Mouse (Mus musculus): Measurements from ENCODE around the gene Zmiz2. TPM values are rescaled to one million over a fixed set of nuclear protein-coding genes. Genes with fewer than 3 reads are reported as not detected.
A peak's percentile ranks its signal among the peaks of the same experiment; 100 is the strongest.
"Not testable (repeated sequence)": the region's sequence is repeated elsewhere in the genome, so short reads cannot be mapped to it uniquely, and the experiment has no call there.

Zmiz2 gene
- total RNA-seq, 2 experiments from 2014 or later = 7.9 to 37.8 TPM

DNA sequence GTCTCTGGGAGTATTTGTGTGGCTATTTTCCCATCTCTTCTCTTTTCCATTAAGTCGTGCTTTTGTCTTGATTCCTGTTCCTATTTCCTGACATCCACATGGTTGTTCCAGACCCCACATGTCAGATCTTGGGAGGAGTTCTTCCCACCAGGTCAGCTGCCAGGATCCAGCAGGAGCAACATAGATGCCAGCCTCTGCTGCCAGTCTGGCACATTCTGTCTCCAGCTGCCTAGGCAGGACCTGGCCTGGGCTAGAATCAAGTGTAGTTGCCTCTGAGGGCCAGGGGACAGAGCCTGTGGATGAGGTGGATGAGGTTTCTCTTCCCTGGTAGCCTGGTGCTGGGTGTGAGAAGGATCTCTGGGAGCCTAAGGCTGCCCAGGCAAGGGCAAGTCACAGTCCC lies 5.0 kb downstream of the Zmiz2 start:
- ATAC-seq (ENCODE audit: poor library complexity, severe bottlenecking) = no peak

DNA sequence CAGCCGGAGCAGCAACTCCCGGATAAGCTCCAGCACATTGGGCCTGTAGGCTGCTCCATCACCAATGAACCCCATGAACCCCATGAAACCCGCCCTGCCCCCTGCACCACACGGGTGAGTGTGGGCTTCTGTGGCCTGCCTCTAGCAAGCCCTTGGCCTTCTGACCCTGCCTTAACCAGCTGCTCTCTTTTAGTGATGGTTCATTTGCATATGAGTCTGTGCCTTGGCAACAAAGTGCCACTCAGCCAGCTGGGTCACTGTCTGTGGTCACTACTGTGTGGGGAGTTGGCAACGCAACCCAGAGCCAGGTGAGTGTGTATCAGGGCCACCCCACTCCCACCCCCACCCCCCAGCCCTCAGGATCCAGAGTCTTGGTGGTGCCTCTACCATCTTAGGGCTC lies 6.7 kb downstream of the Zmiz2 start:
- no peak for ATAC-seq (ENCODE audit: poor library complexity, severe bottlenecking)

DNA sequence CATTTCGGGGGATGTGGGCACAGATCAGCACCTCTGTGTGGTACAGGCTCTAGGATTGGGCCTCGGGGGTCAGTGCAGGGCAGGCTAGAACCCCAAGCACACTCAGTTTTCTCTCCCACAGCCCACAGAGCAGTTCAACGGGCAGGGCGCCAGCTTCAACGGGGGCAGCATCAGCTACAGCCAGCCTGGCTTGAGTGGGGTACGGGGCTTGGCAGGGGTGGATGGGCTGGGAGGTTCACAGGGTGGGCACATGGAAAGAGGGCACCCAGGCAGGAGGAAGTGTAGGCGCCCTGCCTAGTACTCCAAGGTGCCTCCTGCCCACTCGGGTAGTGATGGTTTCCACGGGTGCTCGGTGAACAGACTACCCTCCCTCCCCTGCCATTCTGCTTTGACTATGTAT lies 9.3 kb downstream of the Zmiz2 start:
- no peak for ATAC-seq (ENCODE audit: poor library complexity, severe bottlenecking)

DNA sequence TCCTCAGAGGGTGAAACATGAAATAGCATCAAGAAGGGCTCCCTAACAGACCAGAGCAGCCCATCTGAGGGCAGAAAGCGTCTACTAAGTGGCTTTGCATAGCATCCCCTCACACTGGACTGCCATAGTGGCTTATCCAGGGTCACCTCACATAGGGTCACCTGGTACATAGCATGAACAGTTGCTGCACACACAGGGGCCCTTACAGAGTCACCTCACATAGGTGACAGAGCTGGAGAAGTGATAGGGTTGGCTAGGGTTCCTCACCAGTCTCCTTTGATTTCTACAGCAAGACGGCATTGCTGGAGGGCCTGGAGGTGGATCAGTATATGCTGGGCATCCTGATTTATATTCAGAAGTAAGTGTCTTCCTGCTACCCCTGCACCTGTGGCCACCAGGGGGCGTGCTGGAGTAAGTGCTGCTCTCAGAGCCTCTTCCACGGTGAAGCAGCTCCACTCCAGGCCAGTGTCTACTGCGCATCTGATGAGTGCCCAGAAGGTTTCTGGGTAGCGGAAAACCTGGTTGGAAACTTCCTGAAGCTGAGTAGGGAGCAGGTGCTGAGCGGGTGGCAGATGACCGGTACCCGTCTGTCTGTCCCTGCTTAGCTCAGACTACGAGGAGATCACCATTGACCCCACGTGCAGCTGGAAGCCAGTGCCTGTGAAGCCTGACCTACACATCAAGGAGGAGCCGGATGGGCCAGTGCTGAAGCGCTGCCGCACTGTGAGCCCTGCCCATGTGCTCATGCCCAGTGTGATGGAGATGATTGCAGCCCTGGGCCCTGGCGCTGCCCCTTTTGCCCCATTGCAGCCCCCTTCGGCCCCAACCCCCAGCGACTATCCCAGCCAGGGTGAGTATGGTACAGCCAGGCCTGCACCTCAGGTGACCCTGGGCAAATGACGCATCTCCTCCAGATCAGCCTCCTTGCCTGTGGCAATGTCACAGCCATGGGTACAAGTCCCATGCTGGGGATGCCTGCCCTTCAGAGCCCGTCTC lies 13.9 kb downstream of the Zmiz2 start:
- peak; percentile 78 for ATAC-seq (ENCODE audit: poor library complexity, severe bottlenecking)

DNA sequence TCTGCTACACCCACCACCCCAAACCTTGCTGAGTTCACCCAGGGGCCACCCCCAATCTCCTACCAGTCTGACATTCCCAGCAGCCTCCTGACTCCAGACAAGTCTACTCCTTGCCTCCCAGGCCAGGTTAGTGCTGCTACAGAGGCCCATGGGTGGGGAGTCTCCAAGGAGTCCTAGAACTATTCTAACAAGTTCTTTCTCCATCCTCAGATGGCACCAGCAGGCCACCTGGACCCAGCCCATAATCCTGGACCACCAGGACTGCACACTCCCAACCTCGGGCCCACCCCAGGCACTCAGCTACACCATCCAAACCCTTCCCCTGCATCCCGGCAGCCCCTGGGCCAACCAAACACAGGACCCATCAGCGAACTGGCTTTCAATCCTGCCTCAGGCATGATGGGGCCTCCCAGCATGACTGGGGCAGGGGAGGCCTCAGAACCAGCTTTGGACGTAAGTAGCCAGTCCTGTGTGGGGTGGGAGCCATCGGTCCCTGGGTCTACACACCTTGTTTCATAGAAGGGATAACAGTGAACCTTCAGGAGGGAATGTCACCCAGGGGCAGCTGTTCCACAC lies 15.0 kb downstream of the Zmiz2 start:
- no peak for ATAC-seq (ENCODE audit: poor library complexity, severe bottlenecking)

DNA sequence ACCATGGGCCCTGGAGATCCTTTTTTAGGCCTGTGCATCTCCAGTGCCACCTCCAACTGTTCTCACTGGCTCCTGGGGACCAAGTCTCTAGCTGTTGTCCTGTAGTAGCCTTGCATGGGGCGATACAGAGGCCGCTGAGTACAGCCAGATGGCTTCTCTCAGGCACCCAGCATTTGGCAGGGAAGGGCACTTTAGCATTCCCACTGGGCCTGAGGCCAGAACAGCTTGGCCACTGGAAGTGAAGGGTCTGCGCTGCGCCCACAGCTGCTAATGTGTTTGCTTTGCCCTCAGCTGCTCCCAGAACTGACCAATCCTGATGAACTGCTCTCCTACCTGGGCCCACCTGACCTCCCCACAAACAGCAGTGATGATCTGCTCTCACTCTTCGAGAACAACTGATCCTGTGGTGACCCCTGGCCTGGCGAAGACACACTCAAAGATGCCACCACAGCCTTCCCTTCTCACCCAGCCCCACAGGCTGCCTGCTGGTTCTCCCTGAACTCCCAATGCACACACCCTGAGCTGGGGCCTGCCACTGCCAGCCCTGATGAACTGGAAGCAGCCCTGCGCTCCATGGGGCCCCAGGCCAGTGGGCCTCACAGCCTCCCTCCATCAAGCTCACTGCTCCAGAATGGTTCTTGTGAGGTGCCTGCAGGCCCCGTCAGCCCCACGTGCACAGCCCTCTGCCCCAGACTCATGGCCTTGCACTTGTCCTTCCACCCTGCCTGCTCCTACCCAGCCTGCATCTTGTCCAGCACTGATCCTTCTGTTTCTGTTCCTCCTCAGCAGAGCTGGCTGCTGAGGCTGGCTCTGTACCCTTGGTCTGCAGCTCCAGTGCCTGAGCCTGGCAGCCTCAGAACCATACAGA lies 16.1 kb downstream of the Zmiz2 start:
- no peak for ATAC-seq (ENCODE audit: poor library complexity, severe bottlenecking)

DNA sequence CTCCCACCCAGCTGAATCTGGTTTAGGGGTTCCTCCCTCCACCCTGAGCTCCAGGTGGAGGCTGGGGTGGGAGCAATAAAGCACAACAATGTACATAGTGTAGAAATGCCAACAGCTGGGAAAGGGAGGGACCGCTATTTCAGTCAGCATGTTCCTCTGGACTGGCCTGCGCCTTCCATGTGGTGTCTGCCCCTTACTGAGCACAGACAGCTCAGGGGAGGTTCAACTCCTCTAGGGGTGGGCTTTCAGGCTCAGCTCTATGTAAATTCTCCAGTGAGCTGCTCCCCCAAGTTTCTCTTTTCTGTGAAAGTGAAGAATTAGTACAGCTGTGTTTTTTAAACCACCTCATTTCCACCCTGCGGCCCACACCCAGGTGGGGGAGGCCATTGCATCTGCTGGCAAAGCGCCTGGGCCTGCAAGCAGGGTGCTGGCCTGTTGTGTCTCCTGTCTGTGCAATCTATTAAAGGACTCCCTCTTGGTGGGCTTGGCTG lies 16.8 kb downstream of the Zmiz2 start:
- ATAC-seq (ENCODE audit: poor library complexity, severe bottlenecking) = 0 out of 2 replicates have a peak, but pooled peaks have one; percentile 24

DNA sequence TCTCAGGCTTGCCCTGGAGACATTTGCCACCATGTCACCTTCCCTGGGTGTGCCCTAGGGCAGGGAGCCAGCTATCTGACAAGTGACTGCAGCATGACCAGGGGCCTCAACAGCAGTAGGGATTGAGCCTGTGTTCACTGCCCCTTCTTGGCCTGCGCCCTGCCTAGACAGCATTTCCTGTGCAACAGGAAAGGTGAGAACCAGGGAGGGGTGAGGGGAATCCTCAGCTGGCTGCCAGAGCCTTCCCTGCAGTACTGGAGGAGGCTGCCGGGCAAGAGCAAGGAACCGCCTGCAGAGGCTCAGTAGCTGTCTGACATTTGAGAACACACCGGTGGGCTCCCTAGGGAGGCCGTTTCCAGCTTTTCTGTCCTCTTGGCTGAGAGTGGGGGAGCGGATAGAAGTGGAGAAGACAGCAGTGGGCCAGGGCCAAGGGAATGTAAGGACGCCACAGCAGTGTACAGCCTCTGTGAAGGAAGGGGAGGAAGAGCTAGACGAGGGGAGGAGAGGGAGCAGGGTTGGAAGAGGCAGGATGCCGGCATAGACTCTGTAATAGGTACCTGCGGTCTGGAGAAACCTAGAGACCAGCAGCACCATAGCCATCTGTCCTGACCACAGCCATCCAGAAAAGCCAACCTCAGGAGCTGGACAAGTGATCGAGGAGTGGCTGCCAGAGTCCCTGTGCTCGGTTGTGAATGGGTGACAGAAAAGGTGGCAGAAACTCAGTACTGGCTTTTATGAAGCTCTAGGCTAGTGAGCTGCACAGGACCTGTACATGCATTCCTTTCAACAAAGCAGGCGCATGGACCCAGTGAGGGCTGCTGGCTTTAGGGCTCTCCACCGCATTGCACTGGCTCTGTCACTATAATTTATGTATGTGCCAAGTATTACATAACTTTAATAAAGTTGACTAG lies 17.6 kb downstream of the Zmiz2 start:
- no peak for ATAC-seq (ENCODE audit: poor library complexity, severe bottlenecking)

DNA sequence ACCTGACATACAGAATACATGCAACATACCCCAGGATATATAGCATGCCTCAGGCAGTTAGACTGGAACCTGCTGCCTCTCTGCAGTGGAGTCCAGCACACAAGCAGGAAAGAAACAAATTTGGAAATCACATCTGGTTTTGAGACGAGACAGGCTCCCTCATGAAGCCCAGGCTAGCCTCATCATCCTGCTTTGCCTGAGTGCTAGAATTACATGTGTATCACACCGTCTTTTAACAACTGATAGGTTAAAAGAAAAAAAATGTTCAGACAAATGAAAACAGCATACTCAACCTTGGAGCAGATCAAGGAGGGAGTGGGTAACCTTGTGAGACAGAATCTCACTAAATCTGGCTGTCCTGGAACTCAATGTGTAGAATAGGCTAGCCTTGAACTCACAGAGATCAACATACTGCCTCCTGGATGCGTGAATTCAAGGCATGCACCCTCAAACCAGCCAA lies 18.3 kb downstream of the Zmiz2 start:
- no peak for ATAC-seq (ENCODE audit: poor library complexity, severe bottlenecking)

DNA sequence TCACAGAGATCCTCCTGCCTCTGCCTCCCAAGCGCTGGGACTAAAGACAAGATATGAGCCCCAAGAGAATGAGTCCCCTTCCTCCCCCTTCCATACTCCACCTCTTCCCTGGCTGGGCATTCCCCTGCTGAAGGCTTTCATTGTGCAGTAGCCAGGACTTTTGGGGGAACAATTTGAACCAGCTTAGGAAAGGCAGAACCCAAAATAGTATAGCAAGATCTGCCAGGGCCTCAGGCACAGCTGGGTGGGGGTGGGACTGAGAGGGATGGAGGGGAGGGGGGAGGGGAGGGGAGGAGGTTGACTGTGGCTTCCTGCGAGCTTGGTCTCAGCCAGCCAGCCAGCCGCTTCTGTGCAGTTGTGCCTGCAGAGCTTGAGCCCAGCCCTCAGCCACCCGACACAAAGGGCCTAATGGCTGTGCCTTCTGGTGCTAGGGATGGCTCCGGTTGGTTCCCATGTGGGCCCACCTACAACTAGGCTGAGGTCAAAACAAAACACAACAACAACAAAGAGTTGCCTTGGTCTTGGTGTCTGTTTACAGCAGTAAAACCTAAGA lies 21.3 kb downstream of the Zmiz2 start:
- no peak for ATAC-seq (ENCODE audit: poor library complexity, severe bottlenecking)

DNA sequence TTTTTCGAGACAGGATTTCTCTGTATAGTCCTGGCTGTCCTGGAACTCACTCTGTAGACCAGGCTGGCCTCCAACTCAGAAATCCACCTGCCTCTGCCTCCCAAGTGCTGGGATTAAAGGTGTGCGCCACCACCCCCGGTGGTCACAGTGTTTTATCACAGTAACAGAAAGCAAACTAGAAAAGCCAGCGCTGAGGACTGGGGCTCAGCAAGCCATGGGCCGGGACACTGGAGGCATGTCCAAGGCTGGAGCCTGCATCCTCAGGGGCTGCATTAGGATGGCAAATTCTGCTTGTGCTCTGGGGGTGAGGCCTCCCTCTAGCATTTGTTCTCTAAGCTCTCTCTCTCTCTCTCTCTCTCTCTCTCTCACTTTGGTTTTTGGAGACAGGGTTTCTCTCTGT lies 21.9 kb downstream of the Zmiz2 start:
- ATAC-seq (ENCODE audit: poor library complexity, severe bottlenecking) = not testable (repeated sequence)

DNA sequence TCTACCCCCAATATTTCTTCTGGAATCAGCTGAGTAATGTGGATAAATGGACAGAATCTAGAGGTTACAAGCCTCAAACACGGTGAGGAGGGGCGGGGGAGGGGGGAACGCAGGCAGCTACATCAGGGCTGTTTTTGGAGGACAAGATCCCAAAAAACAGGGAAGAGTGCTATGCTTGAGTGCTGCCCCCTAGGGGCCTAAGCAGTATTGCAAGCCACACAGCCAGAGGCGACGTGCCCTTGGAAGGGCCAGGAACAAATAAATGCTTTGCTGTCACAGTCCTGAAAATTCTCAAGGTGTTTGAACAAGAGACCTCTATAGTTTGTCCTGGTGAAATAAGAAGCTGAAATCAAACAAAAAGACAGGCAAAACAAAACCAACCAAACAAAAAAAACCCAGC lies 22.8 kb downstream of the Zmiz2 start:
- ATAC-seq (ENCODE audit: poor library complexity, severe bottlenecking) = no peak

DNA sequence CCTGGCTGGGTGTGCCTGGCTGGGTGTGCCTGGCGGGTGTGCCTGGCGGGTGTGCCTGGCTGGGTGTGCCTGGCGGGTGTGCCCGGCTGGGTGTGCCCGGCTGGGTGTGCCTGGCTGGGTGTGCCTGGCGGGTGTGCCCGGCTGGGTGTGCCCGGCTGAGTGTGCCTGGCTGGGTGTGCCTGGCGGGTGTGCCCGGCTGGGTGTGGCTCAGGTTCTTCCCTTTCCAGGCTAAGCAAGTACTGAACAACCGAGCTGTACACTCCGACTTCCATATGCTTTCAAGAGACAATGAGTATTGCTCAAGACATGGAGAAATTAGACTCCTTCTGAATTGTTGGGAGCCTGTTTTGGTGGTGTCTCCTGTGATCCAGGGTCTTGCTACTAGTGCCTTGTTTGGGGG lies 24.4 kb downstream of the Zmiz2 start:
- ATAC-seq (ENCODE audit: poor library complexity, severe bottlenecking) = no peak

DNA sequence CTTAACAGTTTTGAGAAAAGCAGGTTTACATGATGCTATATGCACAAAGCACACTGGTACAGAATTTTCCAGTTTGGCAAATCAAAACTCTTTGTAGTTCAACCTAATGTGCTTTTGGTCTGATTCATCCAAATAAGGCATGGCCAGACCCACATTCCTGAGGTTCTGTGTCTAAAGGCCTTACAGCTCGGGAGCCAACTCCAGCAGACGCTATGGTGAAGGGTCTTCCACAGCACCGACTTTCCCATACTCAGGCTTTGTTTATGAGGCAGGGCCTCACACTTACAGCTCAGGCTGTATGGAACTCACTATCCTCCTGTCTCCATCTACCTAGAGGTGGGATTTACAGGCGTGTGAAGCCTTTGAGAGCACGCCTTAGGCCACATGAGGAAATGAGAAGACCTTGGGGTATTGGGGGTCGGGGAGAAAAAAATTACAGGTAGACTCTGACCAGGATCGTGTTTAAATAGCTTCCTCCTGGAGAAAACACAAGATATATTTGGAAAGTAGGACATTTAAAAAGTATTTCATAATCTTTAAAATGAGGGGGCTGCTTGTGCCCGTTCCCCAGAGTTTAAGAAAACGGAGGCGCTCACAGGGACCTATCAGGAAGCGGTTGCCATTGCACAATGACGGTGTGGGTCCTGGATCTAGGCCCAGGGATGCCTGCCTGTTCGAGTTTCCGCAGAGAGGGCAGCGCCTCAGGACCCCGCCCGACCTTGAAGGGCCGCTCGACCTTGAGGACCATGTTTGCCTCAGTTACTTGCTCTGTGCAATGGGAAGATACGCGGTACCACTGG lies 26.1 kb downstream of the Zmiz2 start, which contains the start of gene Ppia:
Gene Ppia (plus strand): TSS at position 693 of the 800 bp plus-strand sequence.
- ATAC-seq (ENCODE audit: poor library complexity, severe bottlenecking) = peak; percentile 49

DNA sequence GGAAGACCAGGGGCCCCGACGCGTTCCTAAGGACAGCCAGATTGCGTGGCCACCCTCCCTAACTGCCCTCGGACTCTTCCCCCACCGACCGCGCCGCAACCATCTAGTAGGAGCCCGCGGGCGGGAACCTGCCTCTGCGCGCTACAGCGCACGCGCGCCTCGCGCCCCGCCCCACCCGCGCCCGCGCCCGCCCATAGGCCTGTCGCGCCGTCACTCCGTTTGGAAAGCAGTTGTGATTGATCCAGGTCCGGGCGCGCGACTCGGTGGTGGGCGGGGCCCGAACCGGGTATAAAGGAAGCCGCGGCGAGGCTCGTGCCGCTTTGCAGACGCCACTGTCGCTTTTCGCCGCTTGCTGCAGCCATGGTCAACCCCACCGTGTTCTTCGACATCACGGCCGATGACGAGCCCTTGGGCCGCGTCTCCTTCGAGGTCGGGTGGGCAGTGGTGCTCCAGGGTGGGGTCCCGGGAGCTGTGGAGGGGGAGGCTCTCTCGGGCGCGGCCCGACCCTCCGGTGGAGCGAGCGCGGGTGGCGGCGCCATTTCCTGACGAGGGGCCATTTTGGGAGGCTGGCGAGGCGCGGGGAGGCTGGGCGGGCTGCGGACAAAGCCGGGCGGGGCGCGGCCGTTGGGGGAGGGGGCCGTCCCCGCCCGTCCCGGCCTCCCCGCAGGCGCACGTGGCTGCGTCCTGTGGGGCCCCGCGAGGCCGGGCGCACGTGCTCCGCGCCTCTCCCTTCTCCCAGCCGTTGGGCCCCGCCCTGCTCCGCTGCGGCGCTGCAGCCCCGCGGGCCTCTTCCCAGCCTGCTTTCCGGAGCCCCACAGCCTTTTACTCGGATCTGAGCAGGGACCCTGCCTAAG lies 26.9 kb downstream of the Zmiz2 start:
- ATAC-seq (ENCODE audit: poor library complexity, severe bottlenecking) = peak; percentile 81

DNA sequence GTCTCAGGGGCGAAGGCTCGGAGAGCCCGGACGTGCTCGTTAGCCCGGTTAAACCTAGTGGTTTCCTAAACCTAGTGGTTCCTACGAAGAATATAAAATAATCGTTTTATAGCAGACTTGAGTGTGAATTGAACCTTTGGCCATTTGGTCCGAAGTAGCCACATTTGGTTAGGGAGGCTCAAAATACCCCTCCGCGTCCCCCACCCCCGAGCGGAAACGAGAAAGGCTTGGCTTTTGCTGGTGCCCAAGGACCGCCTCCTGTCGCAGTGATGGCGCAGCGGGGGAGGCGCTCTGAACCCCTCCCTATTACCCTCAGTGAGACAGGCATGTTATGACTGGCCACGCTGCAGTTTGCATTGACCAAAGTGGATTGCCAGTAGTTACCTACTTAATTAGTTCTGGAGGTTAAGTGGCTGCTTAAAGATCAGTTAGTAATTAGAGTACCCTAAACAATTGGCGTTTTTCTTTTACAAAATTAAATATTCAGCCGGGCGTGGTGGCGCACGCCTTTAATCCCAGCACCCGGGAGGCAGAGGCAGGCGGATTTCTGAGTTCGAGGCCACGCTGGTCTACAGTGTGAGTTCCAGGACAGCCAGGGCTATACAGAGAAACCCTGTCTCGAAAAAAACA lies 27.6 kb downstream of the Zmiz2 start:
- peak; percentile 62 for ATAC-seq (ENCODE audit: poor library complexity, severe bottlenecking)

DNA sequence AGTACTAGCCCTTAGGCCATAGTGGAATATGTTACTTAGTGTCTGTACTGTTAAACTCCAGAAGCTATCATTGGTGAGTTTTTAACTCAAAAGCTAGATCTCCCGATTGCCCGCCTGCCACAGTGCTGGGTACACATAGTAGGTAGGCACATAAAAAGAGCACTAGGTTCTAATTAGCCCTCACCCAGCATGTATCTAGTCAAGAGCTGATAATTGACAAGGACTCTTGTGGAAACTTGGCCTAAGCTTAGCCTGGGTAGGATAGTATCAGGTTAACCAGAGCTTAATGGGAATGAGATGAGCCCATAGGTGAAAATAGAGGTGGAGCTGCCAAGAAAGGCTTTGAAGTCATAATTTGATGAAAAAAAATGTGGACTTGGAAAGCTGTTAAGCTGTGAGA lies 28.2 kb downstream of the Zmiz2 start:
- ATAC-seq (ENCODE audit: poor library complexity, severe bottlenecking) = no peak

Data from megakaryocyte, adult 5-6 weeks (primary cell).